Mouse (Mus musculus) embryonic facial prominence, embryonic 15.5 days (tissue): ENCODE data around the gene Krt75. TPM values are rescaled to one million over a fixed set of nuclear protein-coding genes. Genes with fewer than 3 reads are reported as not detected.

Source experiments
- microRNA-seq: library from miRNA; unstranded; fragments of <30 nt; microRNA quantifications from one replicate; pipeline ENCODE4, GENCODE M21; 2016; ENCODE audit warnings: borderline number of aligned reads
- polyA plus RNA-seq: library from polyadenylated mRNA; unstranded; fragments of >200 nt; fragmentation: Nextera tagmentation; extraction: Ambion mirVana; gene quantifications from 2 replicates; pipeline ENCODE4 v1.2.1, GENCODE M21; 2015

Krt75 gene
- polyA plus RNA-seq, 1 experiment from 2014 or later, result 8.8 TPM

Small RNA genes within 50 kb of the gene (microRNA-seq; reads per million reads assigned to microRNA genes)
- gene Gm44393 (not detected), gene Gm44460 (not detected)

Other genes with a start within 250 kb of the Krt75 start
- gene Krt80, start 203.7 kb downstream of the Krt75 start, polyA plus RNA-seq, result 26.9 and 33.5 TPM in 2 replicates
- 86.5 and 93.4 TPM in 2 replicates for gene Krt7, start 162.9 kb downstream of the Krt75 start, polyA plus RNA-seq
- 5.5 and 11.0 TPM in 2 replicates for gene Krt87, start 135.1 kb downstream of the Krt75 start, polyA plus RNA-seq
- not detected in 2 replicates for gene Krt88, start 126.2 kb downstream of the Krt75 start, polyA plus RNA-seq
- gene Krt81, start 110.2 kb downstream of the Krt75 start, polyA plus RNA-seq, result 4.2 and 10.2 TPM in 2 replicates
- 2.1 and 5.3 TPM in 2 replicates for gene Krt86, start 100.4 kb downstream of the Krt75 start, polyA plus RNA-seq
- 5.6 and 16.5 TPM in 2 replicates for gene Krt83, start 82.4 kb downstream of the Krt75 start, polyA plus RNA-seq
- gene Gm49425, start 56.6 kb downstream of the Krt75 start, polyA plus RNA-seq, result 8.5 and 16.4 TPM in 2 replicates
- 0.07 and 0.28 TPM in 2 replicates for gene Krt84, start 41.1 kb downstream of the Krt75 start, polyA plus RNA-seq
- 2.1 and 2.8 TPM in 2 replicates for gene Krt82, start 23.2 kb downstream of the Krt75 start, polyA plus RNA-seq
- gene Krt90, start 11.0 kb downstream of the Krt75 start, polyA plus RNA-seq, result 2.4 and 2.6 TPM in 2 replicates
- gene Gm5414, start 54.3 kb upstream of the Krt75 start, polyA plus RNA-seq, result not detected in 2 replicates
- not detected in 2 replicates for gene Gm5478, start 73.5 kb upstream of the Krt75 start, polyA plus RNA-seq
- 8.2 and 9.1 TPM in 2 replicates for gene Krt6b, start 106.4 kb upstream of the Krt75 start, polyA plus RNA-seq
- 310 and 324 TPM in 2 replicates for gene Krt6a, start 120.4 kb upstream of the Krt75 start, polyA plus RNA-seq
- gene Krt5, start 139.0 kb upstream of the Krt75 start, polyA plus RNA-seq, result 867 and 987 TPM in 2 replicates
- gene Krt71, start 169.2 kb upstream of the Krt75 start, polyA plus RNA-seq, result 101 and 197 TPM in 2 replicates
- gene Krt72, start 212.6 kb upstream of the Krt75 start, polyA plus RNA-seq, result 7.3 and 8.2 TPM in 2 replicates
- gene Krt73, start 228.4 kb upstream of the Krt75 start, polyA plus RNA-seq, result 17.2 and 30.5 TPM in 2 replicates
- gene Krt2, start 244.3 kb upstream of the Krt75 start, polyA plus RNA-seq, result 1.2 and 2.0 TPM in 2 replicates